Mouse (Mus musculus): ENCODE results near the gene Tex30.

DNA sequence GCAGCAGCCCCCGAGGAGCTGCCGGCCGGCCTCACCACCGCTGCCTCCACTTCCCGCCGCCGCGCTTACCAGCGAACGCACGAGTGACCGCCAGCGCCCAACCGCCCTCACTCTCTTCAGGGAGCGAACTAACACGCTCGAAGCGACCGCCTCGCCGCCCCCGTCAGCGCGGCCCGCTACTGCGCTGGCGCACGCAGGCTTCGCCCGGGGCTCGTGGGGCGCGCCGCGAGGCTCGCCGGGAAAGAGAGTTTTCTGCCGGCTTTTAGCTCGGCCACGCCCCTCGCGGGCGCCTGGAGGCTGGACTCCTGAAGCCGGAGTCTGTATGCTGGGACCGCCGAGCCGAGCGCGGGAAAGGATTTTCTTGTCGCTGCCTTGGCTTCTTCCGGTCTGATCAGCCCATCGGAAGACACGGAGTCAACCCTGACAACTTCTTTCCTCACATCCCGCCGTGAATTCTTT lies at the start of gene Tex30:
- peak; percentile 83 for TF ChIP-seq POLR2A (IDR thresholded peaks at IDR 0.05; ENCODE audit: low read depth, low read length)
- no peak for TF ChIP-seq CTCF (IDR thresholded peaks at IDR 0.05; ENCODE audit: borderline replicate concordance, insufficient read depth, low read length)

Measured in embryonic fibroblast, embryonic 13.5 days (primary cell).